Mouse (Mus musculus) limb, embryonic 14.5 days (tissue): ENCODE measurements at regions not wholly inside any gene's neighbourhood (a gene's known extent, or its start where the extent isn't known, plus 50 kb on each side); places are given as distances from the start of the nearest gene placed in this dataset.

Experiments
- ATAC-seq: fragments of 200-750 bp; cut with Nextera tagmentation; 2 replicates; pipeline ENCODE4 v1.8.0; 2017; ENCODE audit warnings: low read depth, moderate number of reproducible peaks, moderate TSS enrichment; ENCODE audit not compliant: low FRiP score
- DNase-seq: peaks from one replicate; pipeline ENCODE4 v3.0.0-alpha.2; 2015; ENCODE audit warnings: low spot score
- H3K27ac ChIP-seq: fragments of 300-500 bp; sonication (generic); replicated peaks from 2 replicates; pipeline ENCODE4 v1.5.1; 2014; ENCODE audit warnings: low read depth, mild to moderate bottlenecking, low read length, moderate library complexity, mixed read lengths
- H3K27me3 ChIP-seq: fragments of 300-500 bp; sonication (generic); 2 replicates; pipeline ENCODE4 v1.6.1; 2014; ENCODE audit warnings: low read length, mixed read lengths; ENCODE audit not compliant: control insufficient read depth, insufficient read depth
- H3K36me3 ChIP-seq: fragments of 300-500 bp; sonication (generic); 2 replicates; pipeline ENCODE4 v1.6.1; 2014; ENCODE audit warnings: mild to moderate bottlenecking, low read length, moderate library complexity, mixed read lengths; ENCODE audit not compliant: control insufficient read depth, insufficient read depth
- H3K4me1 ChIP-seq: fragments of 300-500 bp; sonication (generic); 2 replicates; pipeline ENCODE4 v1.6.1; 2014; ENCODE audit warnings: antibody characterized with exemption, low read length, mixed read lengths; ENCODE audit not compliant: control insufficient read depth, insufficient read depth
- H3K4me2 ChIP-seq: fragments of 300-500 bp; sonication (generic); replicated peaks from 2 replicates; pipeline ENCODE4 v1.6.1; 2014; ENCODE audit warnings: low read depth, mild to moderate bottlenecking, low read length, moderate library complexity; ENCODE audit not compliant: severe bottlenecking
- H3K4me3 ChIP-seq: fragments of 300-500 bp; sonication (generic); replicated peaks from 2 replicates; pipeline ENCODE4 v1.5.1; 2014; ENCODE audit warnings: low read length
- H3K9ac ChIP-seq: fragments of 300-500 bp; sonication (generic); 2 replicates; pipeline ENCODE4 v1.6.1; 2014; ENCODE audit warnings: mild to moderate bottlenecking, low read depth, low read length, moderate library complexity; ENCODE audit not compliant: severe bottlenecking
- H3K9me3 ChIP-seq: fragments of 300-500 bp; sonication (generic); 2 replicates; pipeline ENCODE4 v1.6.1; 2016; ENCODE audit warnings: low read length; ENCODE audit not compliant: control insufficient read depth
- POLR2A ChIP-seq: fragments of 200-500 bp; IDR thresholded peaks from 2 replicates; pipeline ENCODE4 v1.8.0; 2012; ENCODE audit warnings: inconsistent platforms, mild to moderate bottlenecking, moderate library complexity, borderline replicate concordance; ENCODE audit not compliant: insufficient read depth, insufficient read length; ENCODE audit errors: extremely low read depth
- WGBS: fragments of 180-500 bp; shearing (Covaris S2); extraction: QIAGEN DNeasy Blood & Tissue Kit; methylation state at CpG from one replicate; pipeline ENCODE4 v1.1.7; 2014; 5-methylcytosine and 5-hydroxymethylcytosine counted together

- Histone ChIP-seq H3K9ac (no peak overlapping the region), H3K9me3 (no peaks in the 10 kb centered on the region), H3K4me3 (no peak overlapping the region), H3K36me3 (no peaks in the 10 kb centered on the region), H3K4me1 (no peaks in the 10 kb centered on the region), H3K27ac (no peak overlapping the region), H3K27me3 (no peaks in the 10 kb centered on the region), H3K4me2 (no peak overlapping the region)
- TF ChIP-seq POLR2A, result no peak
- ATAC-seq (no peak), DNase-seq (no peak)
- WGBS, result 94% methylated on average over 14 of the region's 14 CpGs
Observed at GRCm38 (mm10) chr3:119653007-119653565, 131.2 kb downstream of the Ptbp2 start.

- Histone ChIP-seq H3K4me1 (no peaks in the 10 kb centered on the region), H3K36me3 (no peaks in the 10 kb centered on the region), H3K4me3 (no peak overlapping the region), H3K4me2 (no peak overlapping the region), H3K9me3 (no peaks in the 10 kb centered on the region), H3K9ac (no peak overlapping the region), H3K27me3 (no peaks in the 10 kb centered on the region), H3K27ac (no peak overlapping the region)
- TF ChIP-seq POLR2A, result no peak
- DNase-seq (no peak), ATAC-seq (no peak)
- 59% methylated on average over 3 of the region's 3 CpGs for WGBS
Observed at GRCm38 (mm10) chr3:119638633-119639032, 145.6 kb downstream of the Ptbp2 start.

GRCm38 (mm10) chr3:119635641-119636040 lies 148.6 kb downstream of the Ptbp2 start:
- H3K4me2 ChIP-seq, result no peak overlapping the region
- H3K4me3 ChIP-seq, result no peak overlapping the region
- WGBS, result 67% methylated on average over 3 of the region's 3 CpGs
- no peak for TF ChIP-seq POLR2A
- H3K36me3 ChIP-seq, result no peaks in the 10 kb centered on the region
- no peaks in the 10 kb centered on the region for H3K9me3 ChIP-seq
- no peaks in the 10 kb centered on the region for H3K4me1 ChIP-seq
- DNase-seq (no peak), ATAC-seq (no peak)
- H3K27ac ChIP-seq, result no peak overlapping the region
- H3K27me3 ChIP-seq, result no peaks in the 10 kb centered on the region
- H3K9ac ChIP-seq, result no peak overlapping the region

- H3K36me3 ChIP-seq, result no peaks in the 10 kb centered on the region
- H3K4me2 ChIP-seq, result no peak overlapping the region
- no peak for TF ChIP-seq POLR2A
- ATAC-seq, result 0 out of 2 replicates have a peak, but pooled peaks have one; percentile 15
- H3K27ac ChIP-seq, result no peak overlapping the region
- no peak overlapping the region for H3K9ac ChIP-seq
- WGBS, result 83% methylated on average over 2 of the region's 2 CpGs
- no peaks in the 10 kb centered on the region for H3K4me1 ChIP-seq
- no peaks in the 10 kb centered on the region for H3K27me3 ChIP-seq
- H3K4me3 ChIP-seq, result no peak overlapping the region
- H3K9me3 ChIP-seq, result no peaks in the 10 kb centered on the region
- DNase-seq, result no peak
Observed at GRCm38 (mm10) chr3:119633516-119633915, 150.8 kb downstream of the Ptbp2 start.

GRCm38 (mm10) chr3:119606116-119606515 lies 178.2 kb downstream of the Ptbp2 start:
- Histone ChIP-seq H3K27me3 (no peaks in the 10 kb centered on the region), H3K4me2 (no peak overlapping the region), H3K36me3 (no peaks in the 10 kb centered on the region), H3K4me1 (no peaks in the 10 kb centered on the region), H3K9me3 (no peaks in the 10 kb centered on the region), H3K9ac (no peak overlapping the region), H3K4me3 (no peak overlapping the region), H3K27ac (no peak overlapping the region)
- DNase-seq (no peak), ATAC-seq (no peak)
- TF ChIP-seq POLR2A, result no peak
- WGBS, result 96% methylated on average over 1 of the region's 1 CpGs
